Mouse (Mus musculus) ES-E14 (cell line): Measurements from ENCODE around the gene Kif2c. TPM values are rescaled to one million over a fixed set of nuclear protein-coding genes. Genes with fewer than 3 reads are reported as not detected.
A peak's percentile ranks its signal among the peaks of the same experiment; 100 is the strongest.

Experiments
- DNase-seq: peaks from one replicate; pipeline ENCODE4 v3.0.0-alpha.2; 2013; ENCODE audit warnings: low read depth, low spot score
- H3K27ac ChIP-seq: 2 replicates; pipeline ENCODE4 v1.5.1; 2012; ENCODE audit warnings: low read depth, mild to moderate bottlenecking, low read length, moderate library complexity, mixed read lengths; ENCODE audit not compliant: poor library complexity, insufficient read depth, severe bottlenecking
- H3K36me3 ChIP-seq: 2 replicates; pipeline ENCODE4 v1.6.1; 2012; ENCODE audit warnings: mild to moderate bottlenecking, low read length, moderate library complexity, mixed read lengths; ENCODE audit not compliant: control insufficient read depth, poor library complexity, insufficient read depth, severe bottlenecking
- H3K4me1 ChIP-seq, 2 experiments: fragments of 150-350 bp in 1 of 2; sonication (generic) in 1 of 2; 2 replicates each; pipeline ENCODE4 v1.6.1; 2012; ENCODE audit warnings: low read length in 2 of 2, mild to moderate bottlenecking in 1 of 2, mixed read lengths in 1 of 2; ENCODE audit not compliant: control insufficient read depth in 2 of 2, insufficient read depth in 2 of 2, poor library complexity in 1 of 2
- H3K4me3 ChIP-seq, 2 experiments: fragments of 150-350 bp in 1 of 2; sonication (generic) in 1 of 2; 2 replicates each; pipeline ENCODE4 v1.5.1; 2012; ENCODE audit warnings: low read length in 2 of 2, low read depth in 1 of 2, mild to moderate bottlenecking in 1 of 2, mixed read lengths in 1 of 2; ENCODE audit not compliant: insufficient read depth in 1 of 2, poor library complexity in 1 of 2, severe bottlenecking in 1 of 2
- H3K9ac ChIP-seq: 2 replicates; pipeline ENCODE4 v1.6.1; 2012; ENCODE audit warnings: low read depth, mild to moderate bottlenecking, low read length, mixed read lengths; ENCODE audit not compliant: poor library complexity, insufficient read depth, severe bottlenecking
- H3K9me3 ChIP-seq: fragments of 150-350 bp; sonication (generic); 2 replicates; pipeline ENCODE4 v1.6.1; 2012; ENCODE audit warnings: low read depth, mild to moderate bottlenecking, low read length; ENCODE audit not compliant: control insufficient read depth, insufficient read depth
- CHD2 ChIP-seq: IDR thresholded peaks from 2 replicates; pipeline ENCODE4 v1.6.1; 2014; ENCODE audit warnings: mild to moderate bottlenecking, low read depth, low read length, inconsistent platforms
- HCFC1 ChIP-seq: IDR thresholded peaks from 2 replicates; pipeline ENCODE4 v1.6.1; 2012; ENCODE audit warnings: low read length, inconsistent platforms, borderline replicate concordance; ENCODE audit not compliant: insufficient read depth
- MAFK ChIP-seq: IDR thresholded peaks from 2 replicates; pipeline ENCODE4 v1.6.1; 2014; ENCODE audit warnings: mild to moderate bottlenecking, low read depth, low read length, inconsistent platforms; ENCODE audit not compliant: insufficient read depth
- ZC3H11A ChIP-seq: IDR thresholded peaks from 2 replicates; pipeline ENCODE4 v1.6.1; 2012; ENCODE audit warnings: low read depth, mild to moderate bottlenecking, inconsistent platforms, low read length, borderline replicate concordance
- ZNF384 ChIP-seq: IDR thresholded peaks from 2 replicates; pipeline ENCODE4 v1.6.1; 2012; ENCODE audit warnings: low read depth, low read length, inconsistent platforms
- in situ Hi-C, 2 experiments: fragments of 600-800 bp; cut with MboI; formaldehyde crosslinking; loops; one replicate each; pipeline ENCODE4 v1.15.1; 2025; ENCODE audit warnings: low sequenced_read_pairs in 2 of 2, inconsistent platforms in 1 of 2; ENCODE audit not compliant: unreplicated experiment in 2 of 2
- total RNA-seq: library from RNA; depleted of rRNA; stranded (reverse); fragments of 300-350 nt; gene quantifications from 2 replicates; pipeline ENCODE4 v1.2.3, GENCODE M21; 2012

Gene Kif2c
- total RNA-seq, 1 experiment = 73.1 TPM

- peak; percentile 87 for DNase-seq
- no peak for TF ChIP-seq ZNF384
- TF ChIP-seq HCFC1 = peak; percentile 76
- no peak overlapping the region for H3K4me3 ChIP-seq
- H3K9me3 ChIP-seq = no peaks in the 10 kb centered on the region
- H3K27ac ChIP-seq = no peak overlapping the region; the same call in 1 of the 2 replicates
- no peaks in the 10 kb centered on the region for H3K36me3 ChIP-seq
- no peak overlapping the region for H3K9ac ChIP-seq
- in situ Hi-C loops = no loop called here
- H3K4me1 ChIP-seq = peaks cover 0 to 6% of the 10 kb centered on the region in 2 experiments; a peak in 1 of 4 replicates
Observed at GRCm38 (mm10) chr4:117210147-117211074, 28.0 kb upstream of the Kif2c start.

GRCm38 (mm10) chr4:117209592-117209991, 27.2 kb upstream of the Kif2c start:
- peaks cover 0 to 8% of the 10 kb centered on the region in 2 experiments; a peak in 1 of 4 replicates for H3K4me1 ChIP-seq
- TF ChIP-seq ZNF384 (no peak), MAFK (no peak)
- no peak overlapping the region for H3K27ac ChIP-seq
- no peak overlapping the region for H3K4me3 ChIP-seq
- H3K36me3 ChIP-seq = no peaks in the 10 kb centered on the region
- H3K9me3 ChIP-seq = no peaks in the 10 kb centered on the region
- H3K9ac ChIP-seq = no peak overlapping the region
- in situ Hi-C loops = no loop called here
- DNase-seq = no peak

DNA sequence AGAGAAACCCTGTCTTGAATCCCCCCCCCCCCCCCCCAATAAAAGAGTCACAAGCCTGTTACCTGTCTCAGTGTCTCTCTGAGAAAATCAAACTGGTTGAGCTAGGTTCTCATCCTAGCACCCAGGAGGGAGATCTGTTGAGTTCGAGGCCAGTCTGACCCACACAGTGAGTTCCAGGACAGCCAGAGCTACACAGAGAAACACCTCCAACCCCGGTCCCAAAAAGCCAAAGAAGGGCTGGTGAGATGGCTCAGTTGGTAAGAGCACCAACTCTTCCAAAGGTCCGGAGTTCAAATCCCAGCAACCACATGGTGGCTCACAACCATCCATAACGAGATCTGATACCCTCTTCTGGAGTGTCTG, 20.5 kb upstream of the Kif2c start:
- Histone ChIP-seq H3K4me3 (no peak overlapping the region), H3K9ac (no peak overlapping the region), H3K4me1 (peaks cover 0 to 2% of the 10 kb centered on the region in 2 experiments; a peak in 1 of 4 replicates), H3K36me3 (no peaks in the 10 kb centered on the region), H3K9me3 (no peaks in the 10 kb centered on the region), H3K27ac (no peak overlapping the region; the same call in 1 of the 2 replicates)
- TF ChIP-seq CHD2 = no peak
- no peak for TF ChIP-seq ZNF384
- TF ChIP-seq MAFK = no peak
- no peak for TF ChIP-seq HCFC1
- TF ChIP-seq ZC3H11A = no peak
- no peak for DNase-seq
- in situ Hi-C loops = no loop called here

DNA sequence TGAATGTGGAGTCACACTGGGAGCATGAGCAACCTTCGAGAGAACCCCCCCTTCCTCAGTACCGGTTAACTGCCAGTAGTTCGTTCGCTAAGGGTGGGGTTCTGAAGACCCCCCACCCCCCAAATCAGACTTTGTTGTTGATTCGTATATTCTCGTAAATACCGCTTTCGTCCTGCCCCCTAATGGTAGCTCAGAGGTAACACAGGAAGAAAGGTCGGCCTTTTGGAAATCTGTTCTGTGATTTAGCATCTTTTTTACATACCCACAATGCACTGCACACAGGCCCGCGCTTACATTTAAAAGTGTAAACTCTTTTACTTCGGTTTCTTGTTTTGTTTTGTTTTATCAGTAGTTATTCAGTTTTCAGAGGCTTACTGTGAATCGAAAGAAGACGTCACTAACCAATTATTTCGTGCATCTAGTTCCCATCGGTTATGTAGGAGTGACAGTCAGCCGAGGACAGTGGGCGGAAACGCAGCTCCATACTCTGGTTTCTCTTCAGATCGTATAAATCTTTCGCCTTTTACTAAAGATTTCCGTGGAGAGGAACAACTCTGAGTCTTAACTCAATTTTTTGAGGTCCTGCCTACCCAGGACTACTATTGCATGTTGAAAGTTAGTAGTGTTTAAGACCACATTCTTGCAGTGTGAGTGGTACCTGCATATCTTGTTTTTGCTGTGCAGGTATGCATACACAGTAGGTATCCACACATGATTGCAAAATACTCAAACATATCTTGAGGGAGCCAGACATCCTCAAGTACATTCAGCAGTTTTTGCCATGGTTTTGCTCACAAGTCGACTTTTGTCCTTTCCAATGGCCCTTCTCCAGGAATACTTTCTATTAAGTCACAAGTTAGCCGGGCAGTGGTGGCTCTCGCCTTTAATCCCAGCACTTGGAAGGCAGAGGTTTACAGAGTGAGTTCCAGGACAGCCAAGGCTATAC, 19.9 kb upstream of the Kif2c start:
- in situ Hi-C loops = no loop called here
- Histone ChIP-seq H3K9ac (no peak overlapping the region), H3K4me1 (peaks cover 0 to 2% of the 10 kb centered on the region in 2 experiments; a peak in 1 of 4 replicates), H3K9me3 (no peaks in the 10 kb centered on the region), H3K36me3 (no peaks in the 10 kb centered on the region), H3K27ac (peak overlapping the region; percentile 31; the same call in 1 of the 2 replicates), H3K4me3 (no peak overlapping the region)
- peak; percentile 73; the same call in 1 of the 2 replicates for TF ChIP-seq HCFC1
- no peak for TF ChIP-seq ZNF384
- peak; percentile 74 for DNase-seq
